Mouse (Mus musculus) mouse embryonic stem cell (cell line): Measurements from ENCODE around the gene Dhx9.
"Not testable (repeated sequence)": the region's sequence is repeated elsewhere in the genome, so short reads cannot be mapped to it uniquely, and the experiment has no call there.

Experiments used
- in situ Hi-C, 2 experiments: fragments of 300-500 bp; cut with MboI; formaldehyde crosslinking; loops; 1 replicate in 1 of 2; 3 replicates in 1 of 2; pipeline ENCODE4 v1.14.3; 2019 to 2020; ENCODE audit warnings: low sequenced_read_pairs in 2 of 2, low pct_unique_long_range_greater_than_20kb in 1 of 2, mixed read lengths in 1 of 2; ENCODE audit not compliant: unreplicated experiment in 1 of 2

The Dhx9 gene

GRCm38 (mm10) chr1:153407641-153408040 is 79.8 kb downstream of the Dhx9 start:
- in situ Hi-C loops = not testable (repeated sequence)
